Mouse (Mus musculus) kidney, embryonic 14.5 days (tissue): Measurements from ENCODE around the gene D5Ertd579e. TPM values are rescaled to one million over a fixed set of nuclear protein-coding genes. Genes with fewer than 3 reads are reported as not detected.
A peak's percentile ranks its signal among the peaks of the same experiment; 100 is the strongest.

Experiments
- ATAC-seq: fragments of 200-750 bp; cut with Nextera tagmentation; 2 replicates; pipeline ENCODE4 v1.8.0; 2017; ENCODE audit warnings: moderate number of reproducible peaks, mild to moderate bottlenecking, moderate TSS enrichment, moderate library complexity; ENCODE audit not compliant: low FRiP score, low TSS enrichment
- H3K27ac ChIP-seq: fragments of 300-500 bp; sonication (generic); 2 replicates; pipeline ENCODE4 v1.5.1; 2014; ENCODE audit warnings: low read depth, mild to moderate bottlenecking, low read length, moderate library complexity, mixed read lengths
- H3K27me3 ChIP-seq: fragments of 300-500 bp; sonication (generic); 2 replicates; pipeline ENCODE4 v1.6.1; 2014; ENCODE audit warnings: mild to moderate bottlenecking, low read length; ENCODE audit not compliant: control insufficient read depth, insufficient read depth
- H3K36me3 ChIP-seq: fragments of 300-500 bp; sonication (generic); 2 replicates; pipeline ENCODE4 v1.6.1; 2014; ENCODE audit warnings: low read length, mixed read lengths; ENCODE audit not compliant: control insufficient read depth, insufficient read depth
- H3K4me1 ChIP-seq: fragments of 300-500 bp; sonication (generic); 2 replicates; pipeline ENCODE4 v1.6.1; 2014; ENCODE audit warnings: low read length, mixed read lengths; ENCODE audit not compliant: control insufficient read depth, insufficient read depth
- H3K4me2 ChIP-seq: fragments of 300-500 bp; sonication (generic); replicated peaks from 2 replicates; pipeline ENCODE4 v1.6.1; 2014; ENCODE audit warnings: low read depth, mild to moderate bottlenecking, low read length
- H3K4me3 ChIP-seq: fragments of 300-500 bp; sonication (generic); 2 replicates; pipeline ENCODE4 v1.5.1; 2014; ENCODE audit warnings: mild to moderate bottlenecking, low read length
- H3K9ac ChIP-seq: fragments of 300-500 bp; sonication (generic); 2 replicates; pipeline ENCODE4 v1.6.1; 2014; ENCODE audit warnings: low read depth, mild to moderate bottlenecking, low read length, moderate library complexity
- H3K9me3 ChIP-seq: fragments of 300-500 bp; sonication (generic); 2 replicates; pipeline ENCODE4 v1.6.1; 2016; ENCODE audit warnings: low read length; ENCODE audit not compliant: control insufficient read depth
- whole genome bisulfite sequencing: fragments of 180-500 bp; shearing (Covaris S2); extraction: QIAGEN DNeasy Blood & Tissue Kit; methylation state at CpG from one replicate; pipeline ENCODE4 v1.1.7; 2014; 5-methylcytosine and 5-hydroxymethylcytosine counted together
- polyA plus RNA-seq: library from polyadenylated mRNA; unstranded; fragments of >200 nt; fragmentation: Nextera tagmentation; extraction: Ambion mirVana; gene quantifications from 2 replicates; pipeline ENCODE4 v1.2.1, GENCODE M21; 2014

D5Ertd579e gene
- 17.7 and 30.7 TPM in 2 replicates for polyA plus RNA-seq

GRCm38 (mm10) chr5:36695461-36696231 is at the start of gene D5Ertd579e:
Gene D5Ertd579e (minus strand): TSS chr5:36696024.
- Histone ChIP-seq H3K9me3 (no peaks in the 10 kb centered on the region), H3K9ac (peak within 1 kb of the TSS; percentile 95), H3K27ac (peak within 1 kb of the TSS; percentile 88), H3K4me3 (peak within 1 kb of the TSS; percentile 82), H3K36me3 (no peaks in the 10 kb centered on the region), H3K27me3 (no peaks in the 10 kb centered on the region), H3K4me2 (peak within 1 kb of the TSS; percentile 66), H3K4me1 (peaks cover 13% of the 10 kb centered on the region)
- under 1% methylated on average over 99 of the region's 104 CpGs for WGBS
- ATAC-seq: peak; percentile 95

- H3K9me3 ChIP-seq: no peaks in the 10 kb centered on the region
- no peak overlapping the region for H3K27ac ChIP-seq
- WGBS: 39% methylated on average over 16 of the region's 16 CpGs
- no peaks in the 10 kb centered on the region for H3K36me3 ChIP-seq
- H3K9ac ChIP-seq: no peak overlapping the region
- no peak overlapping the region for H3K4me3 ChIP-seq
- 0 out of 2 replicates have a peak, but pooled peaks cover 5% of the 10 kb centered on the region for H3K4me1 ChIP-seq
- H3K27me3 ChIP-seq: no peaks in the 10 kb centered on the region
- 0 out of 2 replicates have a peak, but pooled peaks have one; percentile 21 for ATAC-seq
- no peak overlapping the region for H3K4me2 ChIP-seq
Observed at GRCm38 (mm10) chr5:36742126-36742848, 46.5 kb upstream of the D5Ertd579e start.

- no peak for ATAC-seq
- H3K4me1 ChIP-seq: no peaks in the 10 kb centered on the region
- no peak overlapping the region for H3K4me3 ChIP-seq
- no peaks in the 10 kb centered on the region for H3K36me3 ChIP-seq
- 67% methylated on average over 4 of the region's 4 CpGs for WGBS
- H3K9me3 ChIP-seq: no peaks in the 10 kb centered on the region
- H3K27ac ChIP-seq: no peak overlapping the region
- no peak overlapping the region for H3K9ac ChIP-seq
- H3K4me2 ChIP-seq: no peak overlapping the region
- H3K27me3 ChIP-seq: no peaks in the 10 kb centered on the region
Observed at GRCm38 (mm10) chr5:36739829-36740228, 44.0 kb upstream of the D5Ertd579e start.

- no peak for ATAC-seq
- H3K27me3 ChIP-seq: no peaks in the 10 kb centered on the region
- H3K9me3 ChIP-seq: no peaks in the 10 kb centered on the region
- H3K4me3 ChIP-seq: no peak overlapping the region
- no peak overlapping the region for H3K9ac ChIP-seq
- WGBS: 47% methylated on average over 16 of the region's 16 CpGs
- H3K27ac ChIP-seq: no peak overlapping the region
- no peaks in the 10 kb centered on the region for H3K36me3 ChIP-seq
- H3K4me1 ChIP-seq: no peaks in the 10 kb centered on the region
- no peak overlapping the region for H3K4me2 ChIP-seq
Observed at GRCm38 (mm10) chr5:36738799-36739615, 43.2 kb upstream of the D5Ertd579e start.

GRCm38 (mm10) chr5:36737765-36738164 is 41.9 kb upstream of the D5Ertd579e start:
- Histone ChIP-seq H3K4me3 (no peak overlapping the region), H3K27me3 (no peaks in the 10 kb centered on the region), H3K4me1 (no peaks in the 10 kb centered on the region), H3K4me2 (no peak overlapping the region), H3K36me3 (no peaks in the 10 kb centered on the region), H3K9me3 (no peaks in the 10 kb centered on the region), H3K27ac (no peak overlapping the region), H3K9ac (no peak overlapping the region)
- ATAC-seq: 0 out of 2 replicates have a peak, but pooled peaks have one; percentile 44
- 68% methylated on average over 4 of the region's 4 CpGs for WGBS

- no peaks in the 10 kb centered on the region for H3K4me1 ChIP-seq
- H3K27me3 ChIP-seq: no peaks in the 10 kb centered on the region
- H3K9me3 ChIP-seq: no peaks in the 10 kb centered on the region
- no peak overlapping the region for H3K4me2 ChIP-seq
- no peak overlapping the region for H3K9ac ChIP-seq
- no peak overlapping the region for H3K4me3 ChIP-seq
- no peaks in the 10 kb centered on the region for H3K36me3 ChIP-seq
- H3K27ac ChIP-seq: no peak overlapping the region
- ATAC-seq: no peak
- WGBS: 76% methylated on average over 8 of the region's 8 CpGs
Observed at GRCm38 (mm10) chr5:36736009-36736408, 40.2 kb upstream of the D5Ertd579e start.

- Histone ChIP-seq H3K36me3 (no peaks in the 10 kb centered on the region), H3K4me3 (no peak overlapping the region), H3K27me3 (no peaks in the 10 kb centered on the region), H3K9ac (no peak overlapping the region), H3K4me1 (no peaks in the 10 kb centered on the region), H3K4me2 (no peak overlapping the region), H3K27ac (no peak overlapping the region), H3K9me3 (no peaks in the 10 kb centered on the region)
- ATAC-seq: no peak
- WGBS: 59% methylated on average over 6 of the region's 6 CpGs
Observed at GRCm38 (mm10) chr5:36735106-36735505, 39.3 kb upstream of the D5Ertd579e start.

- no peak for ATAC-seq
- WGBS: 78% methylated on average over 3 of the region's 3 CpGs
- no peaks in the 10 kb centered on the region for H3K36me3 ChIP-seq
- no peak overlapping the region for H3K4me2 ChIP-seq
- no peaks in the 10 kb centered on the region for H3K9me3 ChIP-seq
- no peak overlapping the region for H3K4me3 ChIP-seq
- H3K27me3 ChIP-seq: no peaks in the 10 kb centered on the region
- no peak overlapping the region for H3K27ac ChIP-seq
- H3K4me1 ChIP-seq: no peaks in the 10 kb centered on the region
- no peak overlapping the region for H3K9ac ChIP-seq
Observed at GRCm38 (mm10) chr5:36733405-36733804, 37.6 kb upstream of the D5Ertd579e start.
